Mouse (Mus musculus) lung, embryonic 15.5 days (tissue): ENCODE data around the gene Fhit. TPM values are rescaled to one million over a fixed set of nuclear protein-coding genes. Genes with fewer than 3 reads are reported as not detected.
A peak's percentile ranks its signal among the peaks of the same experiment; 100 is the strongest.

ENCODE experiments used
- ATAC-seq: fragments of 200-750 bp; cut with Nextera tagmentation; 2 replicates; pipeline ENCODE4 v1.8.0; 2017; ENCODE audit warnings: moderate number of reproducible peaks, borderline replicate concordance; ENCODE audit not compliant: low FRiP score, low TSS enrichment; ENCODE audit errors: extremely low read depth
- H3K27ac ChIP-seq: fragments of 300-500 bp; sonication (generic); 2 replicates; pipeline ENCODE4 v1.5.1; 2015; ENCODE audit warnings: moderate library complexity, mild to moderate bottlenecking, inconsistent platforms
- H3K27me3 ChIP-seq: fragments of 300-500 bp; sonication (generic); 2 replicates; pipeline ENCODE4 v1.6.1; 2015; ENCODE audit warnings: inconsistent platforms
- H3K36me3 ChIP-seq: fragments of 300-500 bp; sonication (generic); 2 replicates; pipeline ENCODE4 v1.6.1; 2015; ENCODE audit warnings: inconsistent platforms
- H3K4me1 ChIP-seq: fragments of 300-500 bp; sonication (generic); 2 replicates; pipeline ENCODE4 v1.6.1; 2015; ENCODE audit warnings: inconsistent platforms
- H3K4me2 ChIP-seq: fragments of 300-500 bp; sonication (generic); 2 replicates; pipeline ENCODE4 v1.6.1; 2015; ENCODE audit warnings: inconsistent platforms, mild to moderate bottlenecking, moderate library complexity
- H3K4me3 ChIP-seq: fragments of 300-500 bp; sonication (generic); 2 replicates; pipeline ENCODE4 v1.5.1; 2015; ENCODE audit warnings: mild to moderate bottlenecking, inconsistent platforms
- H3K9ac ChIP-seq: fragments of 300-500 bp; sonication (generic); 2 replicates; pipeline ENCODE4 v1.6.1; 2015; ENCODE audit warnings: inconsistent platforms
- H3K9me3 ChIP-seq: fragments of 300-500 bp; sonication (generic); 2 replicates; pipeline ENCODE4 v1.6.1; 2016; ENCODE audit warnings: inconsistent platforms
- WGBS: fragments of 180-500 bp; shearing (Covaris S2); methylation state at CpG from one replicate; pipeline ENCODE4 v1.1.7; 2015; 5-methylcytosine and 5-hydroxymethylcytosine counted together
- polyA plus RNA-seq: library from polyadenylated mRNA; unstranded; fragments of >200 nt; fragmentation: Nextera tagmentation; extraction: Ambion mirVana; gene quantifications from 2 replicates; pipeline ENCODE4 v1.2.1, GENCODE M21; 2015

Fhit gene
- polyA plus RNA-seq, 1 experiment from 2014 or later: 3.4 TPM

DNA sequence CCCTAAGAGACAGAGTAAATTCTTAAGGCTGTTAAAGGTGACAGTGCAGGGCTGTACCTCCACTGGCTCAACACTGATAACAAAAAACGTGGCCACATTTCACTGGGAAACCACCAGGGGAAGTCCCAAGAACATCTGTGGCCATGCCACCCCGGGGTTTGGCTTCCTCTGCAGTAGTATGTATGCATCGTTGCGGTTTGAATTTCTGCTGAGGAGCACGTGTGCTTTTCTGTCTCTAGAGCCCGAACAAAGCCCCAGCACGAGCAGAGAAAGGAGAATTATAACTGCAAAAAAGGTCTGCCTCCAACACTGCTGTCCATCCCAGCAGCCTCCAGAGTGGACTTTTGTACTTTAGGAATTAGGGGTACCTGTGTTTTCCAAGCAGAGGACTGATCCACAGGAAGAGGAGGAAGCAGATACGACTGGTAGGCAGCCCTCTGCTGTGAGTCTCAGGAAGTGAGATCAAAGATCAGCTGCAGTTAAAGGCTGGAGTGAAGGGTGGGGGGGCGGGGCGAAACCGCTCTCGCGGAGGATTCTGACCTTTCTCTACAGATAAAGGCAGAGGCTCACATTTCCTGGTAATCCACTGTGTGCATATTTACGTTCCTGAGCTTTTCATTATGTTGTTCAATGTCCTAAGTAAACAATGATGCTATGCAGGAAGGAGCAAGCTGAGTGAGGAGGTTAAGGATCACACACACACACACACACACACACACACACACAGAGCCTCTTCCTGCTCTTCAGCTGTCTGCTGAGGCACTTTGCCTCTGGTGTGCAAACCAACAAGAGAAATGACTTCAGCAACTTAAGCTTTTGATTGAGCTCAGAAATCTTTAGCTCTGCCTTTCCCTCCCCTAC, 708.6 kb downstream of the Fhit start:
- no peaks in the 10 kb centered on the region for H3K27me3 ChIP-seq
- 5% methylated on average over 14 of the region's 14 CpGs for WGBS
- H3K9ac ChIP-seq: no peak overlapping the region
- no peaks in the 10 kb centered on the region for H3K9me3 ChIP-seq
- peaks cover 2% of the 10 kb centered on the region; the same call in 1 of the 2 replicates for H3K4me1 ChIP-seq
- peak overlapping the region; percentile 21 for H3K4me3 ChIP-seq
- peak; percentile 86 for ATAC-seq
- peak overlapping the region; percentile 49 for H3K4me2 ChIP-seq
- H3K27ac ChIP-seq: no peak overlapping the region
- H3K36me3 ChIP-seq: no peaks in the 10 kb centered on the region

DNA sequence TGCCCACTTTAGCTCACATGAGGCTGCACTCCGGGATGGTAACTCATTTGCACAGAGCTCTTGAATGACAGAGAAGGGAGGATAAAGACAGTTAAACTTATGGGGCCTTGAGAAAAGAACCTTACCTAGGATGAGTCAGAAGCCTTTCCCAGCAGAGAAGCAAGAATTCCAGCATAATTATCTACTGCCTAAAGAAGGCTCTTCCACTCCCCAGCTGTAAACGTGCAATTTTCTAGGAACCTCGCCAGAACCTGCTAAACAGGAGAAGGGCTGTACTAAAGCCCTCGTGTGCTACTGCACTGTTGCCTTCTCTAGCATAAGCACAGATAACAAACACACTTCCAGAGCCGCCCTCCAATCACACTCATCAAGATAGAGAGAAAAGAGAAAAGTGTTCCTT, 709.6 kb downstream of the Fhit start:
- Histone ChIP-seq H3K9me3 (no peaks in the 10 kb centered on the region), H3K4me2 (no peak overlapping the region), H3K36me3 (no peaks in the 10 kb centered on the region), H3K9ac (no peak overlapping the region), H3K27me3 (no peaks in the 10 kb centered on the region), H3K4me1 (peaks cover 2% of the 10 kb centered on the region; the same call in 1 of the 2 replicates), H3K27ac (no peak overlapping the region), H3K4me3 (no peak overlapping the region)
- no peak for ATAC-seq
- WGBS: 41% methylated on average over 5 of the region's 5 CpGs

DNA sequence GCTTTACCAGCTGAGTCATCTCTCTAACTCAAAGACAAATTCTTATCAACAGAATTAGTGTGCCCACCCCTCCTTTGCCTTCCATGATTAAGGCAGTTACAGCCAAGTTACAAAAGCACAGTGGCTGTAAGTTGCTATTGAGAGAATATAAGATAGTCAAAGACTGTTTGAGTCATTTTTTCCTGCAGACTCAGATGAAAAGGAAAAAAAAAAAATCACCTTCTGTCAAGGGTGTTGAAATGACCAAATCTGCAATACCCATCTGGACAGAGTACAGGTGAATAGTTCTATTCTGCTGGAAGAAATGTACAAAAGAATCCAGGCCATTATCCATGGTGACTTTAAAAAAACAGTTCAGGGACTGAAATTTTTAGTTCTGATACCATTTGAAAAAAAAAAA, 716.5 kb downstream of the Fhit start:
- Histone ChIP-seq H3K27ac (no peak overlapping the region), H3K4me3 (no peak overlapping the region), H3K4me2 (no peak overlapping the region), H3K27me3 (no peaks in the 10 kb centered on the region), H3K9me3 (no peaks in the 10 kb centered on the region), H3K36me3 (no peaks in the 10 kb centered on the region), H3K4me1 (no peaks in the 10 kb centered on the region), H3K9ac (no peak overlapping the region)
- ATAC-seq: no peak

GRCm38 (mm10) chr14:10439007-10439749, 722.7 kb downstream of the Fhit start:
- Histone ChIP-seq H3K27ac (no peak overlapping the region), H3K4me2 (no peak overlapping the region), H3K4me3 (no peak overlapping the region), H3K36me3 (no peaks in the 10 kb centered on the region), H3K9ac (no peak overlapping the region), H3K9me3 (no peaks in the 10 kb centered on the region), H3K27me3 (no peaks in the 10 kb centered on the region), H3K4me1 (no peaks in the 10 kb centered on the region)
- 54% methylated on average over 1 of the region's 1 CpGs for WGBS
- ATAC-seq: no peak

- no peaks in the 10 kb centered on the region for H3K9me3 ChIP-seq
- ATAC-seq: no peak
- no peaks in the 10 kb centered on the region for H3K27me3 ChIP-seq
- H3K4me2 ChIP-seq: no peak overlapping the region
- no peaks in the 10 kb centered on the region for H3K4me1 ChIP-seq
- H3K36me3 ChIP-seq: no peaks in the 10 kb centered on the region
- WGBS: 93% methylated on average over 1 of the region's 1 CpGs
- H3K27ac ChIP-seq: no peak overlapping the region
- no peak overlapping the region for H3K4me3 ChIP-seq
- no peak overlapping the region for H3K9ac ChIP-seq
Measured at GRCm38 (mm10) chr14:10436193-10436592, 725.6 kb downstream of the Fhit start.

DNA sequence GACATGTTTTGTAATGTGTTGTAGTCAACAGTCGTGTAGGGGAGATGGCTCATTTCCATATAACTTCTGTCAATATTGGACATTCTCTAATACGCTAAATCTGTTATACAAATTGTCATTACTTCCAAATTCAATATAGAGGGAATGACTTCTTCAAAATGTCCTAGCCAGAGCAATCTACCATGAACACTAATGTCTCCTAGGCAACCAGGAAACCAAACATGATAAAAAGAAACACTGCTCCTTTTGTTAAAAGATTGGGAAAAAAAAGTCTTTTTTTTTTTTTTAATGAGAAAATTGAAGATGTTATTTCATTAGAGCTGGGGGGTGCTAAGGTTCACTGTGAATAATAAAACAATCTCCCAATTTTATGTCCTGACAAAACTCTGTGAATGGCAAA, 729.3 kb downstream of the Fhit start:
- H3K9me3 ChIP-seq: no peaks in the 10 kb centered on the region
- H3K27ac ChIP-seq: no peak overlapping the region
- H3K27me3 ChIP-seq: no peaks in the 10 kb centered on the region
- H3K4me3 ChIP-seq: no peak overlapping the region
- no peak overlapping the region for H3K9ac ChIP-seq
- ATAC-seq: no peak
- no peaks in the 10 kb centered on the region for H3K4me1 ChIP-seq
- no peak overlapping the region for H3K4me2 ChIP-seq
- 80% methylated on average over 2 of the region's 2 CpGs for WGBS
- H3K36me3 ChIP-seq: no peaks in the 10 kb centered on the region

DNA sequence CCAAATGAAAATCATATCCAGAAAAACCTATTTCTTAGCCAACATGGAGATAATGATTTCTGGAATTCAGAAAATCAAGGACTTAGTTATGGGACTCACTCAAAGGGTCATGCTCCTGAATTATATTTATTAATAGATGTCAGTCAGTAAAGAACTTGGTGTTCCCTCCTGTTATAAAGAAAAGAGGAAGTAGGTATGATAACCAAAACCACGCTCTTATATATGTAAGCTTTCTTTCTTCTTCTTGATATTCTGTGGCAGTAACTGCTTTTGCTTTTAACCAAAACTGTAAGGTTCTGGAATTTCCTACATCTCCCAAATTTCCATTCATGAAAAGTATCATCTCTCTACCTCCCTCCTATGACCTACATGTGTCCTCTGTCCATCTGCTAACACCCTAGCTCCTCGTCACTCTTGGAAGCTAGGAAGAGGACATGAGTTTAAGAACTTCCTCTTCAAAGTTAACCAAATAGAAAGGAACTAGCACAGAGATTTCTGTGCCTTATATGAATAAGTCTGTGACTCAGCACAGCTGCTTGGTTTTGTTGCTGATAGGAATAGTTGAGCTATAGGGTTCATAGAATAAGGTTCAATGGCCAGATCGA, 731.3 kb downstream of the Fhit start:
- Histone ChIP-seq H3K4me3 (no peak overlapping the region), H3K36me3 (no peaks in the 10 kb centered on the region), H3K27me3 (no peaks in the 10 kb centered on the region), H3K9me3 (no peaks in the 10 kb centered on the region), H3K4me2 (no peak overlapping the region), H3K9ac (no peak overlapping the region), H3K4me1 (no peaks in the 10 kb centered on the region), H3K27ac (no peak overlapping the region)
- ATAC-seq: no peak
- WGBS: 83% methylated on average over 3 of the region's 3 CpGs

- no peak for ATAC-seq
- no peak overlapping the region for H3K9ac ChIP-seq
- no peaks in the 10 kb centered on the region for H3K36me3 ChIP-seq
- H3K27me3 ChIP-seq: no peaks in the 10 kb centered on the region
- 60% methylated on average over 3 of the region's 3 CpGs for WGBS
- no peak overlapping the region for H3K4me3 ChIP-seq
- no peaks in the 10 kb centered on the region for H3K4me1 ChIP-seq
- no peak overlapping the region for H3K27ac ChIP-seq
- H3K9me3 ChIP-seq: no peaks in the 10 kb centered on the region
- no peak overlapping the region for H3K4me2 ChIP-seq
Measured at GRCm38 (mm10) chr14:10423499-10423898, 738.3 kb downstream of the Fhit start.

GRCm38 (mm10) chr14:10422261-10422660, 739.6 kb downstream of the Fhit start:
- no peak for ATAC-seq
- Histone ChIP-seq H3K36me3 (no peaks in the 10 kb centered on the region), H3K4me3 (no peak overlapping the region), H3K9me3 (no peaks in the 10 kb centered on the region), H3K4me1 (no peaks in the 10 kb centered on the region), H3K4me2 (no peak overlapping the region), H3K9ac (no peak overlapping the region), H3K27me3 (no peaks in the 10 kb centered on the region), H3K27ac (no peak overlapping the region)
- 65% methylated on average over 1 of the region's 1 CpGs for WGBS

- no peak for ATAC-seq
- Histone ChIP-seq H3K4me1 (no peaks in the 10 kb centered on the region), H3K9ac (no peak overlapping the region), H3K36me3 (no peaks in the 10 kb centered on the region), H3K27me3 (no peaks in the 10 kb centered on the region), H3K27ac (no peak overlapping the region), H3K4me3 (no peak overlapping the region), H3K9me3 (no peaks in the 10 kb centered on the region), H3K4me2 (no peak overlapping the region)
- 84% methylated on average over 5 of the region's 5 CpGs for WGBS
Measured at GRCm38 (mm10) chr14:10415068-10415467, 746.8 kb downstream of the Fhit start.

DNA sequence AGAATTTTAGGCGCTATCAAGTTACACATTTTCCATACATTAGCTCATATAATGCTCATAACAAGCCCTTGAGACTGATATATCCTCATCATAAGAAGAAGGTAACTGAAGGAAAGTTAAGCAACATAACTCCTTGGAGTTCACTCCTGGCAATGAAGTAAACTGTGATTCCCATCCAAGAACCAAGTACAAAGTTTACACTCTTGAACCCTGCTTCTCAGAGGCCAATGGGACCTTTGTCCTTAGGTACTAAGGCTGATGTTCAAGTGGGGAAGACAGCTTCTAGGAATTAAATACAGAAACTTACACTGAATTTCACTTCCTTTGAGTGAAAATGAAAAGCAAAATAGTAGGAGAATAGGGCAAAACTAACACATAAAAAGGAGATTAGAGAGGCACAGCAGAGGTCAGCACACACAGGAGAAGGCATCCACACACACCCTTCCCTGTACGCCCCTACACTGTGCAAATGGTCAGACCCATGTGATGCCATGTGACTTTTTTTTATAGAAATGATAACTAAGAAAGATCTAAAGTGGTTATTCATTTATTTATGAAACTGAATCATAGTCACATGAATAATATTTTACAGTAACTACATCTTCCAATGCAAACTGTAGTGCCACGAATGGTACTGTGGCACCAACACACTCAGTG, 752.4 kb downstream of the Fhit start:
- 81% methylated on average over 3 of the region's 3 CpGs for WGBS
- no peaks in the 10 kb centered on the region for H3K36me3 ChIP-seq
- ATAC-seq: no peak

More for the DNA sequence above, 752.4 kb downstream of the Fhit start:
- Histone ChIP-seq H3K9ac (no peak overlapping the region), H3K9me3 (no peaks in the 10 kb centered on the region), H3K27ac (no peak overlapping the region), H3K4me2 (no peak overlapping the region), H3K4me1 (no peaks in the 10 kb centered on the region), H3K27me3 (no peaks in the 10 kb centered on the region), H3K4me3 (no peak overlapping the region)
